Mouse (Mus musculus): ENCODE results near the gene Triml2. TPM values are rescaled to one million over a fixed set of nuclear protein-coding genes. Genes with fewer than 3 reads are reported as not detected.

The Triml2 gene
- polyA plus RNA-seq, 1 experiment from 2014 or later, result not detected

DNA sequence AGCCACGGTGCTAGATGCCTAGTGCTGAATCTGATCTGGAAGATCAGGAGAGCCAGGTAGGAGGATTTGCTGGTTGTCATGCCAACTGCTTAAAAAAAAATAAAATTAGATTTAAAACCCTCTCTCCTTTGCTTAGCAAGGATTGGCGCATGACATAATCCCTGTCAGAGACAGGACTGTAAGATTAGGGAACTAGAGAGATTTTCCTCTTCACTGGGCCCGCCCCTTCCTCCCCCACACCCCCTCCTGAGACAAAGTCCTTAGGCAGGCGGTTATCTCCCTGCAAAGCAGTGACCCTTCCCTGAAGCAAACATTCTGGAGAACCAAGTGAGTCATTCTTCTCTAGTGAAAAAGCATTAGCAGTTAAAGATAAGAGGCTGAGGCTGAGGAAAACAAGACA lies 1.2 kb upstream of the Triml2 start:
- no peak for ATAC-seq (ENCODE audit: low FRiP score)
- H3K4me2 ChIP-seq (replicated peaks), result no peak overlapping the region
- H3K27ac ChIP-seq, result no peak overlapping the region
- WGBS, result 60% methylated on average over 4 of the region's 4 CpGs
- no peak for DNase-seq (ENCODE audit: low spot score)
- H3K9ac ChIP-seq, result no peak overlapping the region
- no peaks in the 10 kb centered on the region for H3K27me3 ChIP-seq (ENCODE audit: control insufficient read depth, insufficient read depth, low read length)
- no peaks in the 10 kb centered on the region for H3K9me3 ChIP-seq (ENCODE audit: control insufficient read depth, low read length)
- no peaks in the 10 kb centered on the region for H3K36me3 ChIP-seq (replicated peaks; ENCODE audit: control insufficient read depth, insufficient read depth)
- H3K4me1 ChIP-seq (replicated peaks; ENCODE audit: control insufficient read depth, insufficient read depth, low read length), result no peaks in the 10 kb centered on the region
- no peak overlapping the region for H3K4me3 ChIP-seq (replicated peaks; ENCODE audit: low read length)

DNA sequence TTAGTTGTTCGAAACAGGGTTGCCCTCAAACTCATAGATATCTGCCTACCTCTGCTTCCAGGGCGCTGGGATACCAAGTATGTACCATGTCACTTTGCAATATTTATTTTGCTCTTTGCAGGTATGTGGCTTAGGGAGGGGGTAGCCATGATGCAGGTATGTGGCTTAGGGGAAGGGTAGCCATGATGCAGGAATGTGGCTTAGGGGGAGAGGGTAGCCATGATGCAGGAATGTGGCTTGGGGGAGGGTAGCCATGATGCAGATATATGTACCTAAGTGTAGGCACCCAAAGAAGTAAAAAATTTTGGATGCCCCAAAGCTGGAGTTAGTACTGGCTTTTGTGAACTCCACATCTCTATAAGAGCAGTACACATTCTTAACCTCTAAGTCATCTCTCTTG lies 1.9 kb downstream of the Triml2 start:
- no peak overlapping the region for H3K4me2 ChIP-seq (replicated peaks)
- H3K9ac ChIP-seq, result no peak overlapping the region
- H3K36me3 ChIP-seq (replicated peaks; ENCODE audit: control insufficient read depth, insufficient read depth), result no peaks in the 10 kb centered on the region
- no peak overlapping the region for H3K4me3 ChIP-seq (replicated peaks; ENCODE audit: low read length)
- 90% methylated on average over 2 of the region's 2 CpGs for WGBS
- no peak for ATAC-seq (ENCODE audit: low FRiP score)
- H3K9me3 ChIP-seq (ENCODE audit: control insufficient read depth, low read length), result no peaks in the 10 kb centered on the region
- H3K27ac ChIP-seq, result no peak overlapping the region
- no peaks in the 10 kb centered on the region for H3K27me3 ChIP-seq (ENCODE audit: control insufficient read depth, insufficient read depth, low read length)
- DNase-seq (ENCODE audit: low spot score), result no peak
- no peaks in the 10 kb centered on the region for H3K4me1 ChIP-seq (replicated peaks; ENCODE audit: control insufficient read depth, insufficient read depth, low read length)

DNA sequence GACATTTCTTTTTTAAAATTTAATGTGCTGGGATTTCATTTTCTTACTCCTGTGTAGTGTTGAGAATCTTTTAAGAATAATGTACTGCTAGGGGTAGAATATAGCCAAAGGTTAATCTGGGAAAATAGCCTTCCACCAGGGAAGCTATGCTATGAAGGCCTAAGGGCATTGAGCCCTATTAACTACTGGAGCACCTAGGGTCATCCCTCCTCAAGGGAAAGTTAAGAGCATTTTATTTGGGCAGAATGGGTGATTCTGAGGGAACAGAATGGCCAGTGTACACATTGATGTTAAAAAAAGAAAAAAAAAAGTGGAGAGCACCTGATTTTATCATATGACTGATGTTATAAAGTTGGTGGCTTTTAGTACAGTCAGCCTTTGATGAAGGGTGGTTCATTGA lies 35.2 kb downstream of the Triml2 start:
- Histone ChIP-seq H3K4me1 (replicated peaks; ENCODE audit: control insufficient read depth, insufficient read depth, low read length) (no peaks in the 10 kb centered on the region), H3K27ac (no peak overlapping the region), H3K9ac (no peak overlapping the region), H3K27me3 (ENCODE audit: control insufficient read depth, insufficient read depth, low read length) (no peaks in the 10 kb centered on the region), H3K9me3 (ENCODE audit: control insufficient read depth, low read length) (no peaks in the 10 kb centered on the region), H3K4me2 (replicated peaks) (no peak overlapping the region), H3K36me3 (replicated peaks; ENCODE audit: control insufficient read depth, insufficient read depth) (no peaks in the 10 kb centered on the region), H3K4me3 (replicated peaks; ENCODE audit: low read length) (no peak overlapping the region)
- DNase-seq (ENCODE audit: low spot score) (no peak), ATAC-seq (ENCODE audit: low FRiP score) (no peak)

DNA sequence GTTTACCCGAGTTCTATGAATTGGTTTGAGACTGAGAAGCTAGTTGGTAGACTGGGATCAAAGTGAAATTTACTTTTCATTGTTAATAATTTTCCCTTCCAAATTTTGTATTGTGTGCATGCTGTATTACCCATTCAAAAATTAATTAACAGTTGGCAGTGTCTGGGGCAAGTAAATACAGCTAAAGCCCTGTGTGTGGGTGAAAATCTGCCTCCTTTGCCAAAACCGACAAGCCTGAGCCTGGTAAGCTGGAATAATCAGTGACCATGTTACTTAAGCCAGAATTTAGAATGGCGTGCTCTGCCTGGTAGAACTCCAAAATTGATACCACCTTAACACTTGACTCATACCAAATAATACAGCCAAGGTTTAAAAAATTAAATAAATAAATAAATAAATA lies 63.0 kb downstream of the Triml2 start:
- Histone ChIP-seq H3K9me3 (ENCODE audit: control insufficient read depth, low read length) (no peaks in the 10 kb centered on the region), H3K4me2 (replicated peaks) (no peak overlapping the region), H3K9ac (no peak overlapping the region), H3K36me3 (replicated peaks; ENCODE audit: control insufficient read depth, insufficient read depth) (no peaks in the 10 kb centered on the region), H3K27me3 (ENCODE audit: control insufficient read depth, insufficient read depth, low read length) (no peaks in the 10 kb centered on the region), H3K4me3 (replicated peaks; ENCODE audit: low read length) (no peak overlapping the region), H3K4me1 (replicated peaks; ENCODE audit: control insufficient read depth, insufficient read depth, low read length) (no peaks in the 10 kb centered on the region), H3K27ac (no peak overlapping the region)
- DNase-seq (ENCODE audit: low spot score) (no peak), ATAC-seq (ENCODE audit: low FRiP score) (no peak)
- WGBS, result 77% methylated on average over 3 of the region's 3 CpGs

Other genes starting within 250 kb of the Triml2 start
- gene Triml1, start 39.1 kb upstream of the Triml2 start, polyA plus RNA-seq (2014; fragmentation: Nextera tagmentation; extraction: Ambion mirVana), result not detected in 2 replicates
- not detected in 2 replicates for gene Zfp42, start 126.4 kb downstream of the Triml2 start, polyA plus RNA-seq (2014; fragmentation: Nextera tagmentation; extraction: Ambion mirVana)

Data from hindbrain, embryonic 14.5 days (tissue).